Mouse (Mus musculus) limb, embryonic 14.5 days (tissue): ENCODE results near the gene Plekha1. TPM values are rescaled to one million over a fixed set of nuclear protein-coding genes. Genes with fewer than 3 reads are reported as not detected.
A peak's percentile ranks its signal among the peaks of the same experiment; 100 is the strongest.

Experiments used
- ATAC-seq: fragments of 200-750 bp; cut with Nextera tagmentation; 2 replicates; pipeline ENCODE4 v1.8.0; 2017; ENCODE audit warnings: low read depth, moderate number of reproducible peaks, moderate TSS enrichment; ENCODE audit not compliant: low FRiP score
- DNase-seq: peaks from one replicate; pipeline ENCODE4 v3.0.0-alpha.2; 2015; ENCODE audit warnings: low spot score
- H3K27ac ChIP-seq: fragments of 300-500 bp; sonication (generic); replicated peaks from 2 replicates; pipeline ENCODE4 v1.5.1; 2014; ENCODE audit warnings: low read depth, mild to moderate bottlenecking, low read length, moderate library complexity, mixed read lengths
- H3K27me3 ChIP-seq: fragments of 300-500 bp; sonication (generic); 2 replicates; pipeline ENCODE4 v1.6.1; 2014; ENCODE audit warnings: low read length, mixed read lengths; ENCODE audit not compliant: control insufficient read depth, insufficient read depth
- H3K36me3 ChIP-seq: fragments of 300-500 bp; sonication (generic); 2 replicates; pipeline ENCODE4 v1.6.1; 2014; ENCODE audit warnings: mild to moderate bottlenecking, low read length, moderate library complexity, mixed read lengths; ENCODE audit not compliant: control insufficient read depth, insufficient read depth
- H3K4me1 ChIP-seq: fragments of 300-500 bp; sonication (generic); 2 replicates; pipeline ENCODE4 v1.6.1; 2014; ENCODE audit warnings: antibody characterized with exemption, low read length, mixed read lengths; ENCODE audit not compliant: control insufficient read depth, insufficient read depth
- H3K4me2 ChIP-seq: fragments of 300-500 bp; sonication (generic); replicated peaks from 2 replicates; pipeline ENCODE4 v1.6.1; 2014; ENCODE audit warnings: low read depth, mild to moderate bottlenecking, low read length, moderate library complexity; ENCODE audit not compliant: severe bottlenecking
- H3K4me3 ChIP-seq: fragments of 300-500 bp; sonication (generic); replicated peaks from 2 replicates; pipeline ENCODE4 v1.5.1; 2014; ENCODE audit warnings: low read length
- H3K9ac ChIP-seq: fragments of 300-500 bp; sonication (generic); 2 replicates; pipeline ENCODE4 v1.6.1; 2014; ENCODE audit warnings: mild to moderate bottlenecking, low read depth, low read length, moderate library complexity; ENCODE audit not compliant: severe bottlenecking
- H3K9me3 ChIP-seq: fragments of 300-500 bp; sonication (generic); 2 replicates; pipeline ENCODE4 v1.6.1; 2016; ENCODE audit warnings: low read length; ENCODE audit not compliant: control insufficient read depth
- POLR2A ChIP-seq: fragments of 200-500 bp; IDR thresholded peaks from 2 replicates; pipeline ENCODE4 v1.8.0; 2012; ENCODE audit warnings: inconsistent platforms, mild to moderate bottlenecking, moderate library complexity, borderline replicate concordance; ENCODE audit not compliant: insufficient read depth, insufficient read length; ENCODE audit errors: extremely low read depth
- WGBS: fragments of 180-500 bp; shearing (Covaris S2); extraction: QIAGEN DNeasy Blood & Tissue Kit; methylation state at CpG from one replicate; pipeline ENCODE4 v1.1.7; 2014; 5-methylcytosine and 5-hydroxymethylcytosine counted together
- polyA plus RNA-seq, 2 experiments: library from polyadenylated mRNA; depleted of rRNA in 1 of 2; stranded (reverse) in 1 of 2; unstranded in 1 of 2; fragments of >200 nt; fragmentation: Nextera tagmentation in 1 of 2; extraction: Ambion mirVana in 1 of 2; gene quantifications; 2 replicates each; pipeline versions ENCODE4 v1.2.1 to v1.2.3; 2012 to 2014

Plekha1 gene
- polyA plus RNA-seq, 2 experiments = 34.8 to 47.9 TPM

GRCm38 (mm10) chr7:130847164-130847718 is 18.3 kb upstream of the Plekha1 start:
- WGBS = 81% methylated on average over 17 of the region's 17 CpGs
- Histone ChIP-seq H3K9ac (no peak overlapping the region), H3K9me3 (no peaks in the 10 kb centered on the region), H3K4me3 (no peak overlapping the region), H3K4me2 (no peak overlapping the region), H3K36me3 (no peaks in the 10 kb centered on the region), H3K4me1 (no peaks in the 10 kb centered on the region), H3K27me3 (no peaks in the 10 kb centered on the region), H3K27ac (no peak overlapping the region)
- DNase-seq (no peak), ATAC-seq (no peak)
- TF ChIP-seq POLR2A = no peak

GRCm38 (mm10) chr7:130854684-130855292 is 10.8 kb upstream of the Plekha1 start:
- no peak overlapping the region for H3K4me3 ChIP-seq
- no peak overlapping the region for H3K4me2 ChIP-seq
- TF ChIP-seq POLR2A = no peak
- no peaks in the 10 kb centered on the region for H3K9me3 ChIP-seq
- no peaks in the 10 kb centered on the region for H3K36me3 ChIP-seq
- H3K4me1 ChIP-seq = no peaks in the 10 kb centered on the region
- no peak overlapping the region for H3K9ac ChIP-seq
- DNase-seq (no peak), ATAC-seq (no peak)
- no peaks in the 10 kb centered on the region; the same call in 1 of the 2 replicates for H3K27me3 ChIP-seq
- WGBS = 73% methylated on average over 4 of the region's 4 CpGs
- H3K27ac ChIP-seq = no peak overlapping the region

- Histone ChIP-seq H3K9ac (no peak overlapping the region), H3K27ac (no peak overlapping the region), H3K9me3 (no peaks in the 10 kb centered on the region), H3K4me2 (no peak overlapping the region), H3K27me3 (no peaks in the 10 kb centered on the region; the same call in 1 of the 2 replicates), H3K4me3 (no peak overlapping the region), H3K36me3 (no peaks in the 10 kb centered on the region), H3K4me1 (peaks cover 5% of the 10 kb centered on the region)
- ATAC-seq (no peak), DNase-seq (no peak)
- WGBS = 49% methylated on average over 3 of the region's 3 CpGs
- TF ChIP-seq POLR2A = no peak
Measured at GRCm38 (mm10) chr7:130855681-130856080, 9.9 kb upstream of the Plekha1 start.

- H3K9me3 ChIP-seq = no peaks in the 10 kb centered on the region
- 70% methylated on average over 6 of the region's 6 CpGs for WGBS
- no peaks in the 10 kb centered on the region for H3K36me3 ChIP-seq
- H3K4me2 ChIP-seq = no peak overlapping the region
- no peaks in the 10 kb centered on the region; the same call in 1 of the 2 replicates for H3K27me3 ChIP-seq
- H3K4me3 ChIP-seq = no peak overlapping the region
- ATAC-seq = no peak
- peaks cover 17% of the 10 kb centered on the region for H3K4me1 ChIP-seq
- no peak for DNase-seq
- H3K9ac ChIP-seq = no peak overlapping the region
- no peak for TF ChIP-seq POLR2A
- no peak overlapping the region for H3K27ac ChIP-seq
Measured at GRCm38 (mm10) chr7:130857973-130858372, 7.6 kb upstream of the Plekha1 start.

- no peaks in the 10 kb centered on the region for H3K36me3 ChIP-seq
- H3K27ac ChIP-seq = no peak overlapping the region
- no peaks in the 10 kb centered on the region for H3K9me3 ChIP-seq
- H3K4me3 ChIP-seq = no peak overlapping the region
- H3K27me3 ChIP-seq = no peaks in the 10 kb centered on the region; the same call in 1 of the 2 replicates
- peaks cover 17% of the 10 kb centered on the region for H3K4me1 ChIP-seq
- 45% methylated on average over 5 of the region's 5 CpGs for WGBS
- H3K4me2 ChIP-seq = no peak overlapping the region
- TF ChIP-seq POLR2A = no peak
- DNase-seq = no peak
- no peak for ATAC-seq
- H3K9ac ChIP-seq = no peak overlapping the region
Measured at GRCm38 (mm10) chr7:130859926-130860325, 5.6 kb upstream of the Plekha1 start.

- Histone ChIP-seq H3K9me3 (no peaks in the 10 kb centered on the region), H3K4me1 (peaks cover 17% of the 10 kb centered on the region), H3K4me3 (no peak overlapping the region), H3K27me3 (no peaks in the 10 kb centered on the region), H3K4me2 (peak overlapping the region; percentile 18; the same call in 1 of the 2 replicates), H3K9ac (no peak overlapping the region), H3K36me3 (no peaks in the 10 kb centered on the region), H3K27ac (no peak overlapping the region)
- peak; percentile 35 for DNase-seq
- 23% methylated on average over 11 of the region's 11 CpGs for WGBS
- TF ChIP-seq POLR2A = no peak
- ATAC-seq = peak; percentile 14; the same call in 1 of the 2 replicates
Measured at GRCm38 (mm10) chr7:130860721-130861142, 4.8 kb upstream of the Plekha1 start.
